Mouse (Mus musculus): Measurements from ENCODE around the gene Zglp1. TPM values are rescaled to one million over a fixed set of nuclear protein-coding genes. Genes with fewer than 3 reads are reported as not detected.
A peak's percentile ranks its signal among the peaks of the same experiment; 100 is the strongest.

Zglp1 gene
- total RNA-seq (2021), result 1 to 10 TPM in 1 of 2 experiments, not detected in 1; 2.0 TPM
- long read RNA-seq, experiment 1, result 0 reads
- long read RNA-seq, experiment 2, result 0 reads

DNA sequence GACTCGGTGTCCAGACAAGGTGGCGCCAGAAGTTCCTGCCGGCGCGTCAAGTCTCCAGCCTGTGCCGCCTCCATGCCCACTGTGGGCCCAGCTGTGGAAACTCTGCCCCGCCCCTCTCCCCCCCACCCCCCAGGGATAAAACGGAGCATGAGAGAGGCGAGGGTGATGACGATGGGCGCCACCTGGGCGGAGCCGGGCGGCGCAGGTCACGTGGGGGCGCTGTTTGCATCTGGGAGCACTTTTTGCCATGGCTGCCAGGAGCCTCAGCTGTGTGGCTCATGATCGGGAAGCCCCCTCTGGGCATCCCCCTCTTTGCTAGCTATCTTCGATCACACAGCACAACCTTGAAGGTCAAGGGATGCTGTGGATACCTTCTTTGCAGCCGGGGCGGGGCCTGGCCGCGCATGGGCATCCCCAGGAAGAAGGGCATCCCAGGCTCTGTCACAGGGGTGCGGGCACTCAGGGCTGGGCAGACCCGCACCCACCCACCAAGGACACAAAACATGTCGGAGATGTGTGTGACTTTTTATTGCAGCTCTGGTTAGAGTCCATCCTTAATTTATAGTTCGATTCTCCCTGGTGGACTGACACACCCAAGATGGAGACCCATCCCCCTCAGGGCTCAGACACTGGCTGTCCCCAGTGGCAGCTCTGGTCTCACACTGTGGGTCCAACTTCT is at the start of gene Zglp1:
Gene Zglp1, minus strand, starts transcription at position 88 of the 679 bp plus-strand sequence.
- DNase-seq (ENCODE audit: low spot score in 2 of 2), result no peak

DNA sequence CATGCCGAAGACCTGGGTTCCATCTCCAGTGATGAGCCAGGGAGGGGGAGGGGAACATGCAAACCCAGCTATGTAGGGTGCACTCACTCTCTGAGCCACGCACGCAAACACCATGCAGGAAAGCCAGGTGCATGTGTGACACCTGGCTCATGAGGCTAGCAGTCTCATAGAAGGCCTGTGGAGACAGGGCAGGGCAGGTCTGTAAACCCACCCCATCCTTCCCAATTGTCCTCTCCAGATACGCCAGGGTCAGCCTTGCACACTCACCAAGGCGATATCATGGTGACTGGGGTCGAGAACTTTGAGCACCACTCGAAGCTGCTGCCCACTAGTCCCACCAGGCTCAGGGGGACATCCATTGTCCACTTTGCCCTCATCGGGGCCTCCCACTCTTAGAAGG is 48.2 kb upstream of the Zglp1 start:
- no peak for DNase-seq (ENCODE audit: low spot score in 2 of 2)

DNA sequence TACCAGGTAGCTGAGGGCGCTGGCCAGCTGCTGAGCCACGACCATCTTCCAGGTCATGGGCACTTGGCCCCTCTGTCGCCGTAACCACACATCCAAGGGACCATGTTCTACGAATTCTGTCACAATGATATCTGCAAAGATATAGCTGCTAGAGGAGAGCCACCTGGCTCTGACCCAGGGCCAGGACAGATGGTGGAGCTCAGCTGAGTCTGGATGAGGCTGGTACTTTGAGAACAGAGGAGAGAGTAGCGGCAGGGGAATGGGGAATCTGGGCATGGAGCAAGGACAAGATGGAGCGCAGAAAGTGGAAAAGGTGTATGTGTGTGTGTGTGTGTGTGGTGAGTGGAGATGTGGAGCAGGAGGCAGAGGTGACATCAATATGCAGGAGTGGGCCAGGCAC is 47.3 kb upstream of the Zglp1 start:
- DNase-seq (ENCODE audit: low spot score in 2 of 2), result no peak

DNA sequence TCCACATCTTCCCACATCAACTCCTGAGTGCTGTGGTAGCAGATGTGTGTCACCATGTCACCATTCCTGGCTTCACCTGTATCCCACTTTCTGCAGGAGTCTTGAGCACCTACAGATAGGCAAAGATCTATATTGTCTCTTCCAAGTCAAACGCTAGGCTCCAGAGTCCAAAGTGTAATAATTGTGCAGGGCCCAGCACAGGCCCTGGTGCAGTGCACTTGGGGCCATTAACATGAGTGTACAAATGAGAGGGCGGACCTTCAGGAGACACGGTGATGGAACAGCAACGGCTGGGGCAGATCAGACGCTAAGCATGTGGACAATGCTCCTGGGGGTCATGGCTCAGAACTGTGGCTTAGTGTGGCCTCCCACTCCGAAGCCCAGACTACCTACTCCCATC is 46.9 kb upstream of the Zglp1 start:
- no peak for DNase-seq (ENCODE audit: low spot score in 2 of 2)

DNA sequence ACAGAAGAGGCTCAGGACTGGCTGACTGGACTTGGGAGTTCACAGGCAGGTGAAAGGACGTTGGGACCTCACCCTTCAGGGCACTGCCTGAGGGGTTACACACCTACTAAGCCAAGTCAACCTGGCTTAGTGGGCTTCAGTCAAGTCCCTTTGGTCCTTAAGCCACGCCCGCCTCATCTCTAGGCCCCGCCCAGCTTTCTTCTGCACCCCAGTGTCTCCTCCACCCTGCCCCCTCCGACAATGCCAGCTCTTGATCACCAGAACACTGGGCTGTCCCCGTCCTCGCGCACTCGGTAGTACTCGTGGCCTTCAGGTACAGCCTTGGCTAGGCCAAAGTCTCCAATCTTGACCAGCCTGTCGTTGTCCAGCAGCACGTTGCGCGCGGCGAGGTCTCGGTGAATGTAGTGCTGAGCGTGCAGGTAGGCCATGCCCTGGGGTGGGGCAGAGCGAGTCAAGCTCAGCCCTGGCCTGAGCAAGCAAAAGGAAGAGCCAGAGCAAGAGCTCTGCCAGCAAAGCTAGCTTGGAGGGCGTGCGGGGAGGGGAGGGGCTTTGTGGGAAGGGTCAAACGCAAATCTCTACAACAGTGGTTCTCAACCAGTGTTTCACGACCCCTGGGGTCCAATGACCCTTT is 40.8 kb upstream of the Zglp1 start:
- no peak for DNase-seq (ENCODE audit: low spot score in 2 of 2)

DNA sequence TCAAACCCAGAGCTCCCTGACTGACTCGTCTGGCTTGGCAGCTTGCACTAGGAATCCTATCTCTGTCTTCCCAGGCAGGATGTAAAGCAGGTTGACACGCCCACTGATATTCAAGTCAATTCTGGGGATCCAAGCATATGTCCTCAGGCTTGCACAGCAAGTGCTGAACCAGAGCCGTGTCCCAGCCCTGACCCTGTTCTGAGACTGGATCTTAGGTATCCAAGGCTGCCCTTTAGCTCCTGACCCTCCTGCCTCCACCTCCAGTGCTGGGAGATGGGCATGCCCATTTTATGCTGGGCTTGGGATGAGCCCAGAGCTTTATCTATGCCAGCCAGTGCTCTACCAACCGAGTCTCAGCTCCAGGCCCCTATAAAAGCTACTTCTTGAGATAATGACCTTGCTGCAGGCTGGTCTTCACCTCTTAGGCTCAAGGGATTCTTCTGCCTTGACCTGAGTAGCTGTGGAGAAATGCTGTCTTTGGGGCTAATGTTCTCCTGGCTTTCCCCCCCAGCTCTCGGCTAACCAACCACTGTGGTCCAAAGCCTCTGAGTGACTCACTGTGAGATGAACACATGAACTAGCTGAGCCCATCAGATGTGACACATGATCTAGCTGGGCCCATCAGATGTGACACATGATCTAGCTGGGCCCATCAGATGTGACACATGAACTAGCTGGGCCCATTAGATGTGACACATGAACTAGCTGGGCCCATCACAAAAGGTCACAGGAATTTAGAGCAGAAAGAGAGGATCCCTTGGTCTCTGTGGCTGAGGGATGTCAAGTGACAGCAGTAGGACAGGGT is 39.1 kb upstream of the Zglp1 start:
- DNase-seq (ENCODE audit: low spot score in 2 of 2), result no peak

DNA sequence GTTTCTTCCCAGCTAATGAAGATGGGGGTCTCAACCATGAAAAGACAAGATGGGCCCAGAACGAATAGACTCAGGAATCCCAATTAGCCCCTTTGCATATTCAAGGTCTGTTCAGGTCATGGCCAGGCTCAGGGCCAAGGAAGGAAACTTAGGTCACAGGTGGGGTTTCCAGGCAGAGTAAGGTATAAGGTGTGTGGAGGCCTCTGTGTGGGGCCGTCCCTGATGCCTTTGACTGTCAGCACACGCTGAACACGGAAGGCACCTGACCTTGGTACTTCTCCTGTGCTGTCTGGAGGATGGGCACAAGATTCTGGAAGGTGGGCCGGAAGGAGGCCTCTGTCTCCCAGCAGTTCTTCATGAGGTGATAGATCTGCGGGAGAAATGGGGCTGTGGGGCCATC is 37.9 kb upstream of the Zglp1 start:
- no peak for DNase-seq (ENCODE audit: low spot score in 2 of 2)

DNA sequence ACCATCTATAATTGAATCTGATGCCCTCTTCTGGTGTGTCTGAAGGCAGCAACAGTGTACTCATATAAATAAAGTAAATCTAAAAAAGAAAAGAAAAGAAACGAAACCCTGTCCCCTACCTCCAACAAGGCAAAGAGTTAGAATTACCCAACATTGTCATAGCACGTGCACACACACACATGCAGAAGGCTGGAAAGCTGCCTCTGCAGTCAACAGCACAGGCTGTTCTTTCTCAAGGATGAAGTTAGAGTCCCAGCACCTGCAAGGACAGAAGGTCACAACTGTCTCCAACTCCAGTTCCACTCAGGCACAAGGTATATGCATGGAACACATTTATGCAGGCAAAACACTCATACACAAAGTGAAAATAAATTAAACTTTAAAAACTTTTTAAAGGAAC is 35.2 kb upstream of the Zglp1 start:
- DNase-seq (ENCODE audit: low spot score in 2 of 2), result no peak

DNA sequence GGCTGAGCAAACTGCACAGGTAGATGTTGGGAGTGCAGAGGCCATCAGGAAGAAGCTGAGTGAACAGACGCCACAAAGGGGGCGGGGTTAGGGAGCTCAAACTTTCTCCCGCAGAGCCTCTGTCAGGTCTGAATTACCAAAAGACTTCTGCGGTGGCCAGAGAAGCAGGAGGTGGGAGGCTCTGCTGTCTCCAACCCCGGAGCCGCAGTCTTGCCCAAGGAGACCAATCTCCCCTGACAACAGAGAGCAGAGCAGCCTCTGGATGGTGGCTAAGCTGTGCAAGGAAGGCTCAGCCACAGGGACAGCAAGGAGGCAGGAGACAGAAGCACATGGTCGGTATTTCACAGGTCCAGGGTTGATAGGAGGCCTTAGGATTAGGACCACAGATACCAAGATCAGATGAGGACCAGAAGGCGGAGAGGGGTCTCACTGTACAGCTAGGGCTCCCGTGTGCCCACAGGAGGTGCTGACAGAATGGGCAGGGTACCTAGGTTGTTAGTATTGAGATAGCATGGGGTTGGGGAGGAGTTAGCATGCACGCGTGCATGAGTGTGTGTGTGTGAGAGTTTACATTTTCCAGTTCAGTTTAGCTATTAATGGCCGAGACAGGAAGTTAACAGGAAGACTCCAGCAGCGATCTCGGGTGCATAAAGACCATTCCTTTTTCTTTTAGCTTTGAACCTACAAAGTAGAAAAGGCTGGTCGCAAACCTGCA is 33.7 kb upstream of the Zglp1 start:
- no peak for DNase-seq (ENCODE audit: low spot score in 2 of 2)

DNA sequence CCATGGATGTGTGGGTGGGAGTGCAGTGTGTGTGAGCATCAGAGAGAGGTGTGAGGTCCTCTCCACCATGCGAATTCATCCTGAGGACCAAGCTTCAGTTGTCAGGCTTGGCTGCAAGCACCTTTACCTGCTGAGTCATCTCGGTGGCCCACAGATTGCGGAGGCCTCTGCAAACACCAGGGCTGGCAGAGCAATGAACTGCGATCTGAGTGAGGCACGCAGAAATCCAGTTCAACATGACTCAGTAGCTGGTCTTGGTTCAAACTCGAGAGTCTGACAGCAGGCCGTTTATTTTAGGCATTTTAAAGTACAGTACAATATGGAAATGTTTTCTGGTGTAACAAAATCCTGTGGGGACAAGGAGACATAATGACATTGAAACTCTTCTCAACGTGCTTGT is 30.9 kb upstream of the Zglp1 start:
- DNase-seq (ENCODE audit: low spot score in 2 of 2), result peak; percentile 29 to 48

DNA sequence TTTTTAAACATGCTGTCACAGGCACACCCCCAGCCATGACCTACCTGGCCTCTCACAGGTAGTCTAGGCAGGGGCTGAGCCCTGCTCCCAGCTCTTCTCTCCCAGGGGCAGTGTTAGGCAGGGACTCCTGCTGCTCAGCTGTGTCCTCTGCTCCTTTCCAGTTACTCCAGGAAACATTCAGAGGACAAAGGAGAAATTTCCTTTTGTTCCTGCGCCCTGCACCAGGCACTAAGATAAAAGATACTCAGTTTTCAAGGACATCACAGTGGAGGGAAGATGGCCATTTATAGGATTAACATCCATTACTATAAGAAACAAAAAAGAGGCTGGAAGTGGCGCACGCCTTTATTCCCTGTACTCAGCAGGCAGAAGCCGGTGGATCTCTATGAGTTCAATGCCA is 29.1 kb upstream of the Zglp1 start:
- no peak for DNase-seq (ENCODE audit: low spot score in 2 of 2)

DNA sequence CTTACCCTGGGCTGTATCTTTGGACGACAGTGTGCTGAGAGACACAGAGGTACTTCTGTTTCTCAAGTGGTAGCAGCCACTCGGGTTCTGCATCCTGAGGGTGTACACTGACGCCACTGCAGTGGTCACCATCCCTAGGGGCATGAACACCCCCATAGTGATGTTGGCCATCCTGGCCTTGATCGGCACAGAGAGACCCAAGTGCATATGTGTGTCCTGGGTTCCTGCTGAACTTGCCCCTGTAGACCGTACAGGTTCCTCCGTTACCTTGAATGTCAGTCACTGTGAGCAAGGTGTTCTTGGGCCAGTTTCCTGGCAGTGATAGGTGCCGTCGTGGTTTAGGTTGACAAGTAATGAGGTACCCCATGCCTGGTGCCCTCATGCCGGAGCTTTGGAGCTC is 26.5 kb upstream of the Zglp1 start:
- no peak for DNase-seq (ENCODE audit: low spot score in 2 of 2)

DNA sequence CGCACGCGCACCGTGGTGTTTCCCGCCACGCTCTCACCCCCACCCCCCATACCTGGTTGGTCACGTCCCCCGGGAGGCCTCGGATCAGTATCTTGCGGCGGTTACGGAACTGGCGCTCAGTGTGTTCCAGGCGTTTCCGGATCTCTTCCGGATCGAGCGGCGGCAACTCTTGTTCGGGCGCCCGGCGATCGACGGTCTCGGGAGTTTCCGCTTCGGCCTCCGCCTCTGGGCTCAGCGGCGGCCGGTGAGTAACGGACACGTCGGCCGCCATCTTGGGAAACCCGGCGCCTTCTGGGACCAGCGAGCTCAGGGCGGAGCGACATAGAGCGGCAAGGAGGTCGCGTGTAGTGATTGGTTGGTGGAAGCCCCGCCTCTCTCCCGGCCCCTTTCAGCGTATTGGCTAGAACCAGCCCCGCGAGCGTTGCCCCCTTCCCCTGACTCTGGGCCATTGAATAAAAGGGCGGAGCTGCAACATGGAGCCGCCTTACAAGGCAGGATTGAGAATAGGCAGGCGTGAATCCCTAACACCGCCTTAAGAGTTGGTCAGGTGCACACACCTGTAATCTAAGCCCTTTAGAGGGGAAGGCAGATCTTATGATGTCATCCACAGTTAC is 24.9 kb upstream of the Zglp1 start, which contains the start of the genes Gm38431 and Raver1:
Gene Gm38431, minus strand, starts transcription at position 291 of the 614 bp plus-strand sequence.
Gene Raver1, minus strand, starts transcription at position 302 of the 614 bp plus-strand sequence.
- peak; percentile 97 to 98 for DNase-seq (ENCODE audit: low spot score in 2 of 2)

DNA sequence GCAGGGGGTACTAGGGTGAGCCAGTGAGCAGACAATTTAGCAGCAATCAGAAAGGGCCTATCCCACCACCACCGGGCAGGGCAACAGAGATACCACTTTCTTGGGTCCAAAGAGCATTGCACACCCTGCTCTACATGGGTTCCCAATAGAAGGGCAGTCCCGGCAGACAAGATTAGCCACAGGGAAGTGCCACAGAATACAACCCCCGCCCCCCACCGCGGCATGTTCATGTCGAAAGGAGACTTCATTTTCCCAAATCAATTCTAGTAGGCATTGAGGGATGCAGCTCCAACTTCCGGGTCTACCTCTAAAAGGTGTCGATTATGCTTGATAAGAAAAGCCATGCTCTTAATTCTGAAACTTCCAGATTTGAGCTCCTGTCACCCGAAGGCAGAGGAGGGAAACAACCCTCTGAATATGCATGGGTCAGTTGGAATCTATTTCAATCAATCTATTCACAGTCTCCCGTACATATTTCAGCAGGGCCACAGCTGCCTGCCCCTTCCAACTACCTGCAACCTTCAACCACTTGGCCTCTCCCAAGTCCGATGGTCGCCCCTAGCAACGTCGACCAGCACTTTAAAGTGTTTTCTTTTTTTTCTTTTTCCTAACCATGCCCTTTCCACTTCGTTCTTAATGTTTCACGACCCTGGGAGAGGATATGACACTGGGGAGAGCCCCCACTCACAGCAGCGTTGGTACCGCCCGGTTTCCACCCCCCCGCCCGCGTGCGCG is 24.2 kb upstream of the Zglp1 start:
- DNase-seq (ENCODE audit: low spot score in 2 of 2), result peak in 1 of 2 experiments; percentile 22

DNA sequence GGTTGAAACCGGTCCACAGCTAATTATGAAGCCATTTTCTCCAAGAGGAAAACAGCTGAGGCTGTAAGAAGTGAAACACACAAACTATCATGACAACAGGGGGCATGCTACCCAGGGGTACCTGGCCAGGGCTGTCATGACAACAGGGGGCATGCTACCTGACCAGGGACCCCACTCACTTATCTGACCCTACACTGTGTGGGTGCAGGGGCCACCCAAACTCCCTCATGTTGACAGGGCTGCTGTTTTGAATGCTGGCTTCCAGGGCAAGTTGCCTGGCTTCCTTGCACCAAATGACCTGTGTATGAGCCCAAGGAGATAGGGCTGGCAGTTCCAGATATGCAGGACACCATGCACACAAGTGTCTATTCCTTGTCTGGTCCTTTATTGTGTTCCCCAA is 23.6 kb upstream of the Zglp1 start:
- DNase-seq (ENCODE audit: low spot score in 2 of 2), result no peak

DNA sequence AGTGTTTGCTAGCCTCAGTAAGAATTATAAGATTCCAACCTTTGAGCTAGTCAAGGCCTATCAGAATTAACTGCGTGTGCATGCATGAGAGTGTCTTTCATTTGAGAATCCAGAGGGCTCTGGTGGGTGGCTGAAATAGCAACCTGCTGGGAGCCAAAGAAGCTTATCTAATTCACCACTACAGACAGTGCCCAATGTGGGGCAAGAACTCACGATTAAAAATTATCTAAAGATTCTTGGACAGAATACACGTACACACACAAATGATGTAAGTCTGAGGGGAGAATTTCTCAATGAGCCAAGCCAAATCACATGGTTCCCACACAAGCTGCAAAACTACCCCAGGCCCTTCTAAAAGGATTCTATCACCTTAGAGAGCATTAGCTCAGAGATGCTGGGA is 16.4 kb upstream of the Zglp1 start:
- no peak for DNase-seq (ENCODE audit: low spot score in 2 of 2)

DNA sequence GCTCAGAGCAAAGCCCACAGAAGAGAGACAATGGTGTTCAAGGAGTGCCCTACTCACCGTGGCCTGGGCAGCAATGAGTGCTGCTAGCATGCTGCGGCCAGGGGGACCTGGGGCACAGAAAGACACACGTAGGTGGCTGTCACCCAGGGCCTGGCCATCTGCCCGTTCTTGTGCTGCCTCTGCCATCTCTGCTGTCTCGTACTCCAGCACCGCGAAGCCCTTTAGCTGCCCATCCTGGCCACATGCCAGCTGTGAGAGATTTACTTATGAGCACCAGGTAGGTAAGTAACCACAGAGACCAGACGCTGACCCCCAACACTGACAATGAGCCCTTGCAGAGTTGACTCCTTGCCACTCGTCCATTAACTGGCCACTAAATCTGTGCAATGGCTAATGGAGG is 14.2 kb upstream of the Zglp1 start:
- no peak for DNase-seq (ENCODE audit: low spot score in 2 of 2)

DNA sequence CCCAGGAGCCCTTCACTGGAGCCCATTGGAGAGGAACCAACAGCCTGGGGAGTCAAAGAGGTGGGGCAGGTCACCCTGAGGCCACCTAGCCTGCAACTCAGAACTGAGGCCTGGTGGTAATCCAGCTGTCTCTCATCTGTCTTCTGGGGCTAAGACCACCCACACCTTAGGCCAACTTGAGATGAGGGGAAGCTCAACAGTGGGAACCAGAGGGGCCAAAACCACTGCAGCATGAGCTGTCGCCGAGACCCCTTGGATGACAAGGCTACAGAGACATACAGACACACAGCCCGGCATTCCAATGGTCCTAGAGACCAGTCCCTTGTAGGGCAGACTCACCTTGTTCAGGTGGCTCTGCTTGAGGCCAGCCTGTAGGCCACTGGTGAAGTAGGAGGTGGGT is 8.7 kb upstream of the Zglp1 start:
- no peak for DNase-seq (ENCODE audit: low spot score in 2 of 2)

DNA sequence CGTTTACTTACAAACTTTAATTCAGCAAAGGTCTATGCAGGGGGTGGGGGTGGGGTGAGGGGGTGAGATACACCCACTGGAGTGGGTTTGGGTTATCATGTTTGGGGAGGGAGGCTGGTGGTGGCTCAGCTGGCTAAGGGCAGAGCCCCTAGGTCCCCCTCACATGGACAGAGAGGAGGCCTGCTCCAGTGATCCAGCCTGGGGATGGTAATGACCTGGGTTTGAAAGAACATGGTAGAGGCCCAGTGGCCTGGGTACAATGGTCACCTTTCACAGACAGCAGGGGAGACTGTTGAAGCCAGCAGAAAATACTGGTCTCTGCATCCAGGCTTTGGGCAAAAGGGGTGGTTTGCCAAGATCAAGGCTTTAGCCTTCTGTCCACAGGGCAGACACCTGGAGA is 7.3 kb upstream of the Zglp1 start:
- no peak for DNase-seq (ENCODE audit: low spot score in 2 of 2)
